Mouse (Mus musculus) kidney, adult 2 months (tissue): ENCODE data around the gene Rnase13.

Source experiments
- CTCF ChIP-seq: fragments of 200-500 bp; conservative IDR thresholded peaks from 2 replicates; pipeline ENCODE4 v1.5.1; 2011; ENCODE audit warnings: low read depth, mild to moderate bottlenecking, control low read depth, low read length, moderate library complexity, mixed read lengths; ENCODE audit not compliant: insufficient read depth, insufficient read length
- POLR2A ChIP-seq: fragments of 200-500 bp; IDR thresholded peaks from one replicate; pipeline ENCODE4 v1.6.1; 2011; ENCODE audit warnings: low read depth, low read length, control low read depth

GRCm38 (mm10) chr14:51893809-51894208 lies 28.8 kb downstream of the Rnase13 start:
- TF ChIP-seq CTCF, result no peak
- TF ChIP-seq POLR2A, result no peak
